Mouse (Mus musculus) layer of hippocampus, adult 9-10 months (tissue): Measurements from ENCODE around the gene Tbc1d32.
"Not testable (repeated sequence)": the region's sequence is repeated elsewhere in the genome, so short reads cannot be mapped to it uniquely, and the experiment has no call there.

Experiments used
- DNase-seq: peaks from one replicate; pipeline ENCODE4 v3.0.0; 2022; ENCODE audit warnings: low spot score

Gene Tbc1d32

GRCm38 (mm10) chr10:56228568-56229209 lies at the start of gene Tbc1d32:
TSS of gene Tbc1d32 (minus strand) at chr10:56228689.
- DNase-seq = peak; percentile 66

- DNase-seq = no peak
Observed at GRCm38 (mm10) chr10:56227771-56228275, 666 bp downstream of the Tbc1d32 start.

GRCm38 (mm10) chr10:56215797-56216196 lies 12.7 kb downstream of the Tbc1d32 start:
- no peak for DNase-seq

- DNase-seq = no peak
Observed at GRCm38 (mm10) chr10:56210343-56210742, 18.1 kb downstream of the Tbc1d32 start.

- no peak for DNase-seq
Observed at GRCm38 (mm10) chr10:56206802-56207404, 21.6 kb downstream of the Tbc1d32 start.

GRCm38 (mm10) chr10:56204348-56204747 lies 24.1 kb downstream of the Tbc1d32 start:
- DNase-seq = no peak

GRCm38 (mm10) chr10:56199902-56200301 lies 28.6 kb downstream of the Tbc1d32 start:
- no peak for DNase-seq

GRCm38 (mm10) chr10:56198691-56199090 lies 29.8 kb downstream of the Tbc1d32 start:
- no peak for DNase-seq

- no peak for DNase-seq
Observed at GRCm38 (mm10) chr10:56194310-56194709, 34.2 kb downstream of the Tbc1d32 start.

- no peak for DNase-seq
Observed at GRCm38 (mm10) chr10:56181727-56182126, 46.8 kb downstream of the Tbc1d32 start.

- no peak for DNase-seq
Observed at GRCm38 (mm10) chr10:56173184-56173583, 55.3 kb downstream of the Tbc1d32 start.

- DNase-seq = not testable (repeated sequence)
Observed at GRCm38 (mm10) chr10:56167721-56168120, 60.8 kb downstream of the Tbc1d32 start.

GRCm38 (mm10) chr10:56165758-56166157 lies 62.7 kb downstream of the Tbc1d32 start:
- DNase-seq = no peak

GRCm38 (mm10) chr10:56164411-56164810 lies 64.1 kb downstream of the Tbc1d32 start:
- DNase-seq = no peak

GRCm38 (mm10) chr10:56158748-56159147 lies 69.7 kb downstream of the Tbc1d32 start:
- no peak for DNase-seq

- no peak for DNase-seq
Observed at GRCm38 (mm10) chr10:56158207-56158606, 70.3 kb downstream of the Tbc1d32 start.

- no peak for DNase-seq
Observed at GRCm38 (mm10) chr10:56156956-56157355, 71.5 kb downstream of the Tbc1d32 start.

GRCm38 (mm10) chr10:56148920-56149319 lies 79.6 kb downstream of the Tbc1d32 start:
- no peak for DNase-seq

- no peak for DNase-seq
Observed at GRCm38 (mm10) chr10:56137191-56137590, 91.3 kb downstream of the Tbc1d32 start.

GRCm38 (mm10) chr10:56129642-56130041 lies 98.8 kb downstream of the Tbc1d32 start:
- no peak for DNase-seq

- no peak for DNase-seq
Observed at GRCm38 (mm10) chr10:56126972-56127371, 101.5 kb downstream of the Tbc1d32 start.

- no peak for DNase-seq
Observed at GRCm38 (mm10) chr10:56115636-56116180, 112.8 kb downstream of the Tbc1d32 start.

- peak; percentile 56 for DNase-seq
Observed at GRCm38 (mm10) chr10:56114951-56115635, 113.4 kb downstream of the Tbc1d32 start.
